Mouse (Mus musculus): Measurements from ENCODE around the gene Trio. TPM values are rescaled to one million over a fixed set of nuclear protein-coding genes. Genes with fewer than 3 reads are reported as not detected.

Gene Trio
- polyA plus RNA-seq, 1 experiment, result 23.8 TPM

DNA sequence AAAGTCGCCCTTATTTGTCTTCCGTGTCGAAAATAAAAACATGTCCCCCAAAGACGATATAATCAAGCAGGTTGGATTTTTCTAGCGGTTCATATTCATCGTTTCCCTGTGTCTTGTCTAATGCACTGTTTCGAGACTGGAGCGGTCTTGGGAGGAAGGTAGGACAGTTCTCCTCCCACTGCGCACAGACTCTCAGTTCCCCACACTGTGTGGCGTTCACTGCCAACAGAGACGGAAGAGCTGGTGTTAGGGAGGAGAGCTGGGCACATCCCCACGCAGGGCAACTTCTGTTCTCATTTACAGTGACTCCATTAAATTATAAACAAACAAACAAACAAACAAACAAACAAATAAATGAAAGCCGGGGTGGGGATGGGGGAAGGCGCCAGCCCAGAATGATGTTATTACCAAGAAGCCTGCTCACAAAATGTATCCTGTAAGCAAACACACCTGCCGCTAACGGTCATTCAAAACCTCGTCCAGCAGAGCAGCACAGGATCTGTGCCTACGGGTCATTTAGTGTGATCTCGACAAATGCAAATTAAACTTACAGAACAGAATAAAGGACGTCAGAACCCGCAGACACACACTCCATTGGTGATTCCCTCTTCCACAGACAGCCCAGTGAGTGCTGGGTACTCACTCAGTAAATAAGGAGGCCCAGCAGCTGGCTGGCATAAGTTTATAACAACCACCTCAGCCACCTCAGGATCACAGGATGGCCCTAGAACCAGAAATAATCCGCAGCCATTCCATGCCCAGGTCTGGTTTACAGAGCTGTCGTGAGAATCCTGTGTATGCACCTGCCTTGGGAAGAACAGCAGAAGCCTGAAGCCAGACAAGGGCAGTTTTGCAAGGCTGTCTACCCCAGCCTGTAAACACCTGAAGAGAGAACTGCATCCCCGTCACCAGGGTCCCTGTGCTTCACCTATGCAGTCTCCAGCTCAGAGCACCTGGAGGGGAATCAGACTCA lies 87.5 kb downstream of the Trio start:
- WGBS, result 62% methylated on average over 24 of the region's 24 CpGs
- no peaks in the 10 kb centered on the region for H3K36me3 ChIP-seq (ENCODE audit: control insufficient read depth, insufficient read depth, low read length)
- no peak for DNase-seq (ENCODE audit: low read depth in 1 of 2, low spot score in 2 of 2)
- H3K4me3 ChIP-seq (ENCODE audit: extremely low read depth, insufficient read depth, insufficient read length), result no peak overlapping the region
- H3K27me3 ChIP-seq (ENCODE audit: control insufficient read depth, insufficient read depth, low read length), result no peaks in the 10 kb centered on the region
- H3K27ac ChIP-seq (ENCODE audit: insufficient read depth, low read length), result no peak overlapping the region
- H3K4me1 ChIP-seq (ENCODE audit: control insufficient read depth, insufficient read depth, insufficient read length), result no peaks in the 10 kb centered on the region; the same call in 1 of the 2 replicates
- TF ChIP-seq CTCF (IDR thresholded peaks at IDR 0.05; ENCODE audit: extremely low read depth, insufficient read depth, insufficient read length, insufficient replicate concordance) (no peak), POLR2A (IDR thresholded peaks at IDR 0.05; ENCODE audit: low read depth, low read length) (no peak)

DNA sequence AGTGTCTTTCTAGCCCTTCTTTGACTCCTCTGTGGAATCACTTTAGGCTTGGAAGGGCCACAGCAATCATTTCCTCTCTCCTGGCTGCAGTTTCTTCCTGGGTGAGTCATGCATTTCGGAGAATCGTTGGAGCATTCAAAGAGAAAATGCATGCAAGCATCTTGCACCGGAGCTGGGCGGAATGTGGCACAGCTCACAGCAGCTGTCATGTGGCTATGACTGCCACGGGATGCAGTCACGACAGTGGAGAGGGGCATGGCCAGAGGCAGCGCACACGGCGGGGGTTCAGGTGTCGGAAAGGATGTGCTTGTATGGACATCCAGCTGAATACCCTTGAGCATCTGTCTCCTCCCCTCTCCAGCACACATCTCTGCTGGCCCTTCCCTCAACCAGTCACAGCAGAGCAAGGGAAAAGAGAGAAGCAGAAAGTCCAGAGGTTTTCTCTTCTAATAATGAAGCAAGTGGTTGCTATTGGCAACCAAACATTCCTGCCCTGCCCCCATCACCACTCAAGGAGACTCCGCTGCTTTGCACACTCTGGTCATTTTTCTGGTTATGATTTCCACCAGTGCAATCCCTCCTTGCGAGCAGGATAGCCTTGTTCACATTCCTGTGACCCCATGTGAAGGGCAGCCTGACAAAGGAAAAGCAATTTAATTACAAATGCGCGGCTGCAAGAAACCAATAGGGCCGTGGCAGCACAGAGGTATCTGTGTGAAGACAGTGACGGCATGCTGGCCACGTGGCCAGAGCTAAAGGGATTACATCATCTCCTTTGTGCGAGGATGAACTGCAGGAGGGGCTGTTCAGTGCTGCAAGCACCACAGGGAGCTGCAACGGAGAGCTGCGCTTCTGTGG lies 88.4 kb downstream of the Trio start:
- H3K4me1 ChIP-seq (ENCODE audit: control insufficient read depth, insufficient read depth, insufficient read length), result no peaks in the 10 kb centered on the region; the same call in 1 of the 2 replicates
- no peak overlapping the region for H3K4me3 ChIP-seq (ENCODE audit: extremely low read depth, insufficient read depth, insufficient read length)
- no peak overlapping the region for H3K27ac ChIP-seq (ENCODE audit: insufficient read depth, low read length)
- H3K36me3 ChIP-seq (ENCODE audit: control insufficient read depth, insufficient read depth, low read length), result no peaks in the 10 kb centered on the region
- TF ChIP-seq POLR2A (IDR thresholded peaks at IDR 0.05; ENCODE audit: low read depth, low read length) (no peak), CTCF (IDR thresholded peaks at IDR 0.05; ENCODE audit: extremely low read depth, insufficient read depth, insufficient read length, insufficient replicate concordance) (no peak)
- no peaks in the 10 kb centered on the region for H3K27me3 ChIP-seq (ENCODE audit: control insufficient read depth, insufficient read depth, low read length)
- WGBS, result 55% methylated on average over 20 of the region's 20 CpGs
- DNase-seq (ENCODE audit: low read depth in 1 of 2, low spot score in 2 of 2), result no peak

DNA sequence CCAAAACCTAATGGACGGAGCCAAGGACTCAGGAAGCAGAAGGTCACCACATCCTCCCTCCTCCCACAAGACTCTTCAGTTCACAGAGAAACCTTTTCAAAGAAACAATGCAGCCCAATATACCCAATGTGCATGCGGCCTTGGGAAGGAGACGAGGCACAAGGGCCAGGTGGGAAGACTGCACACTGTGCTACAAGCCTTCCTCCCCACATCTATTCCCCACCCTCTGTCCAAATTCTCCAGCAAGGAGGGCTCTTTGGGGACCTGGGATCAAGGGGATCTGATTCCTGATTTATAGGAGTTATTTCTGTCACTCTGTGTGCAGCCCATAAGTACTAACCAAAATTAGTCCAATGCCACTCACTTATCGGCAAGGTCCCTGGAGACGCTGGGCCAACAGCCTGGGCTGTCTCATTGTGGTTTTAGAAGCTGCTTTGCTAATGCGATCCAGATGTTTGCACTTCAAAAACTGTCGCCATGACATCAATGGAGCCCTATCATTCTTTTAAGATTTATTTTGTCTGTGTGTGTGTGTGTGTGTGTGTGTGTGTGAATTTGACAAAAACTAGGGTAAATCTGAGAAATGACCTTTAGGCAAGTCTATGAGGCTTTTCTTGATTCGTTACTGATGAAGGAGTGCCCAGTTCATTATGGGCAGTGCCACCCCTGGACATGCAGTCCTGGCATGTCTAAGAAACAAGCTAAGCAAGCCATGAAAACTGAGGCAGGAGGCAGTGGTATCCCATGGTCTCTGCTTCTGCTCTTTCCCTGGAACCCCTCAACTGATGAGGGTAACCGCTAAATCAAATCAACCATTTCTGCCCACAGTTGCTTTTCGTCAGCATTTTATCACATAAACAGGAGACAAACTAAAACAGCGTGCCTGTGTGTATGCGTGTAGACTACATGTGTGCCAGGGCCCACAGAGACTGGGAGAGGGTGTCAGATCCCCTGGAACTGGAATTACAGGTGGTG lies 89.6 kb downstream of the Trio start:
- Histone ChIP-seq H3K27ac (ENCODE audit: insufficient read depth, low read length) (no peak overlapping the region), H3K4me3 (ENCODE audit: extremely low read depth, insufficient read depth, insufficient read length) (no peak overlapping the region), H3K36me3 (ENCODE audit: control insufficient read depth, insufficient read depth, low read length) (no peaks in the 10 kb centered on the region), H3K27me3 (ENCODE audit: control insufficient read depth, insufficient read depth, low read length) (no peaks in the 10 kb centered on the region), H3K4me1 (ENCODE audit: control insufficient read depth, insufficient read depth, insufficient read length) (no peaks in the 10 kb centered on the region; the same call in 1 of the 2 replicates)
- TF ChIP-seq CTCF (IDR thresholded peaks at IDR 0.05; ENCODE audit: extremely low read depth, insufficient read depth, insufficient read length, insufficient replicate concordance) (no peak), POLR2A (IDR thresholded peaks at IDR 0.05; ENCODE audit: low read depth, low read length) (no peak)
- 58% methylated on average over 12 of the region's 12 CpGs for WGBS
- no peak for DNase-seq (ENCODE audit: low read depth in 1 of 2, low spot score in 2 of 2)

DNA sequence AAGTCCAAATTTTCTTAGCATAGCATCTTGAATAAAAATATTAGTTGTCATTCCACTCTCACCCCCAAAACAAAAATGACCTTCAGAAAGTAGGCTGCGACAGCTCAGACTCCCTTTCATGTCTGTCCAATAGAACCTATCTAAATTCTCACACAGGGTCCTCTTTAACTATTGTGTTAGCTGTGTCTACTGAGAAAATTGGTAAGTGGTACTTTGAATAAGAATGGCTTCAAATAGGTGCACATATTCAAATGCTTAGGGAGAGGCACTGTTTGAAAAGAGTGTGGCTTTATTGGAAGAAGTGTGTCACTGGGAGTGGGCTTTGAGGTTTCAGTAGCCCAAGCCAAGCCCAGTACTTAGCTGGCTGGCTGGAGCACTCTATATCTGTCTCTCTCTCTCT lies 92.4 kb downstream of the Trio start:
- DNase-seq (ENCODE audit: low read depth in 1 of 2, low spot score in 2 of 2), result no peak
- H3K4me1 ChIP-seq (ENCODE audit: control insufficient read depth, insufficient read depth, insufficient read length), result no peaks in the 10 kb centered on the region; the same call in 1 of the 2 replicates
- H3K4me3 ChIP-seq (ENCODE audit: extremely low read depth, insufficient read depth, insufficient read length), result no peak overlapping the region
- H3K36me3 ChIP-seq (ENCODE audit: control insufficient read depth, insufficient read depth, low read length), result no peaks in the 10 kb centered on the region
- no peaks in the 10 kb centered on the region for H3K27me3 ChIP-seq (ENCODE audit: control insufficient read depth, insufficient read depth, low read length)
- no peak for TF ChIP-seq CTCF (IDR thresholded peaks at IDR 0.05; ENCODE audit: extremely low read depth, insufficient read depth, insufficient read length, insufficient replicate concordance)
- no peak for TF ChIP-seq POLR2A (IDR thresholded peaks at IDR 0.05; ENCODE audit: low read depth, low read length)
- WGBS, result 95% methylated on average over 1 of the region's 1 CpGs
- H3K27ac ChIP-seq (ENCODE audit: insufficient read depth, low read length), result no peak overlapping the region

DNA sequence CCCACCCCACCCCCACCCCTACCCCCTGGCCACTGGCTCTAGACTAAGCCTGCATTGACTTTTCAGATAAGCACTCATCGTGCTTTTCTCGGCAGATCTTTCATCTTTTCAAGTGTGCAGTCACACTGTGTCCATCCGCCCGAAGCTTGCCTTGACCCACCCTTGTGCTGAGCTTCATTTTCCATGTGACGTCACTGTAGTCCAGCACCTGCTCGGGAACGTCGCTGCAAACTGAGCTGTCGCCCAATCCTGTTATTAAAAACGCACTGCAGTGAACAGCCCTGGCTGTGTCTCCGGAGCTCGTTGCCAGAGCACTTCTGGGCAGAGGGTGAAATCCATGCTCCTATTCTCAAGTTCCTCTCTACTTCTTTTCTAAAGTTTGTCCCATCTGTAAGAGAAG lies 93.8 kb downstream of the Trio start:
- Histone ChIP-seq H3K27ac (ENCODE audit: insufficient read depth, low read length) (no peak overlapping the region), H3K36me3 (ENCODE audit: control insufficient read depth, insufficient read depth, low read length) (no peaks in the 10 kb centered on the region), H3K4me3 (ENCODE audit: extremely low read depth, insufficient read depth, insufficient read length) (no peak overlapping the region), H3K4me1 (ENCODE audit: control insufficient read depth, insufficient read depth, insufficient read length) (peaks cover 4% of the 10 kb centered on the region; the same call in 1 of the 2 replicates), H3K27me3 (ENCODE audit: control insufficient read depth, insufficient read depth, low read length) (no peaks in the 10 kb centered on the region)
- DNase-seq (ENCODE audit: low read depth in 1 of 2, low spot score in 2 of 2), result no peak
- TF ChIP-seq POLR2A (IDR thresholded peaks at IDR 0.05; ENCODE audit: low read depth, low read length) (no peak), CTCF (IDR thresholded peaks at IDR 0.05; ENCODE audit: extremely low read depth, insufficient read depth, insufficient read length, insufficient replicate concordance) (no peak)
- WGBS, result 90% methylated on average over 12 of the region's 12 CpGs

DNA sequence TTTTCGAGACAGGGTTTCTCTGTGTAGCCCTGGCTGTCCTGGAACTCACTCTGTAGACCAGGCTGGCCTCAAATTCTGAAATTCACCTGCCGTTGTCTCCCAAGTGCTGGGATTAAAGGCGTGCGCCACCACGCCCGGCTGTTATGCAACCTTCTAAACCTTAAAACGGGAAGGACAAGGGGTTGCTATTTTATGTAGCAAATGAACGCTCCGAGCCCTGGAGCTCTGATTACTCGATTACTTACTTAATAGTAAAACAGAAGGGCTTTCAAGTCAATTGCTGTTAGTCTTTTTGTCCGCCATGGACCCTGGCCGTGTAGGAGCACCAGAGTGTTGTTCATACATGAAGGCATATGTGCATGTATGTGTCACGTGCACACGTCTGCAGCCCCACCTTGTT lies 94.2 kb downstream of the Trio start:
- Histone ChIP-seq H3K4me1 (ENCODE audit: control insufficient read depth, insufficient read depth, insufficient read length) (peaks cover 4% of the 10 kb centered on the region; the same call in 1 of the 2 replicates), H3K27ac (ENCODE audit: insufficient read depth, low read length) (no peak overlapping the region), H3K27me3 (ENCODE audit: control insufficient read depth, insufficient read depth, low read length) (no peaks in the 10 kb centered on the region), H3K4me3 (ENCODE audit: extremely low read depth, insufficient read depth, insufficient read length) (no peak overlapping the region), H3K36me3 (ENCODE audit: control insufficient read depth, insufficient read depth, low read length) (no peaks in the 10 kb centered on the region)
- 87% methylated on average over 14 of the region's 14 CpGs for WGBS
- TF ChIP-seq CTCF (IDR thresholded peaks at IDR 0.05; ENCODE audit: extremely low read depth, insufficient read depth, insufficient read length, insufficient replicate concordance) (no peak), POLR2A (IDR thresholded peaks at IDR 0.05; ENCODE audit: low read depth, low read length) (no peak)
- no peak for DNase-seq (ENCODE audit: low read depth in 1 of 2, low spot score in 2 of 2)
